ENCODE assay signal across 26 mouse cellular contexts in the genomic region with DNA sequence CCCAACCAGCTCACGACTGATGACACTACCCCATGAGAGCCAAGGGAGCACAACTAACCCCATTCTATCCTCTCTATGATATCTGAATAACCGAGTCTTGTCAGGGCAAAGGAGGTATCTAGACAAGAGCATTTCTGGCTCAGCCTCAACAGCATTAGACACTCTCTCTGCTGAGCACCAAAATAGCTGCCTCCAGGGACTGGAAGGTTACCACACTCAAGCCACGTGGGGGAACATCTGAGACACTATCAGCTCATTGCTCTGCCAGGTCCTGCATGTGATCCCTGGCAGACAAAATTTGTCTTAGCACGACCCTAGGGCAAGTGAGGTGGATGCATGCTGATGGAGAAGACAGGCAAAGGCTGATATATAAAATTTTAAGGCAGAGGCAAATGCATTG.
DNase-seq lines count a peak whose midpoint lies in the region; ATAC-seq and TF ChIP-seq lines count a peak whose summit lies in the region.
"Had no signal": no experiment of that assay in that cellular context is flagged by ENCODE, and none has a peak within 500 bp of the region (broad histone marks: within the 10 kb centered on the region; RNA-seq: fewer than 3 reads in every experiment).

No protein-coding gene starts in this region.

- H3K36me3 ChIP-seq in heart, adult 2 months (ENCODE audit: control insufficient read depth, insufficient read depth, low read length), result no peaks in the 10 kb centered on the region
- H3K36me3 ChIP-seq in heart, embryonic 10.5 days, result no peaks in the 10 kb centered on the region
- no peaks in the 10 kb centered on the region for H3K36me3 ChIP-seq in hindbrain, embryonic 11.5 days (ENCODE audit: control insufficient read depth, insufficient read depth, low read length)
- H3K36me3 ChIP-seq: embryonic facial prominence, embryonic 12.5 days; hindbrain, embryonic 13.5 days; liver, embryonic 12.5 days; midbrain, embryonic 12.5 days; neural tube, embryonic 12.5 days; stomach, embryonic 15.5 days had no signal

- no peaks in the 10 kb centered on the region for H3K27me3 ChIP-seq in heart, adult 2 months (ENCODE audit: control insufficient read depth, insufficient read depth, low read length)
- H3K27me3 ChIP-seq in heart, embryonic 10.5 days (ENCODE audit: insufficient read depth, poor library complexity, severe bottlenecking), result no peaks in the 10 kb centered on the region
- no peaks in the 10 kb centered on the region for H3K27me3 ChIP-seq in hindbrain, embryonic 11.5 days (ENCODE audit: control insufficient read depth, insufficient read depth, low read length)
- H3K27me3 ChIP-seq: CH12.LX; embryonic facial prominence, embryonic 12.5 days; hindbrain, embryonic 13.5 days; liver, embryonic 12.5 days; megakaryocyte, embryonic 14.5 days; midbrain, embryonic 12.5 days; neural tube, embryonic 12.5 days; stomach, embryonic 15.5 days had no signal

- H3K79me2 ChIP-seq in heart, adult 2 months (replicated peaks; ENCODE audit: control insufficient read depth, insufficient read depth, low read length), result no peaks in the 10 kb centered on the region

- H3K9ac ChIP-seq in heart, adult 2 months (ENCODE audit: low read depth, low read length), result no peak overlapping the region
- no peak overlapping the region for H3K9ac ChIP-seq in hindbrain, embryonic 11.5 days (ENCODE audit: low read depth, low read length)
- H3K9ac ChIP-seq: embryonic facial prominence, embryonic 12.5 days; hindbrain, embryonic 13.5 days; liver, embryonic 12.5 days; liver, postnatal 0 days; midbrain, embryonic 12.5 days; neural tube, embryonic 12.5 days; stomach, embryonic 15.5 days had no signal

- peak; percentile 11 for DNase-seq in cerebellum, adult 9-11 months
- peak; percentile 58 to 79 for DNase-seq in heart, adult 2 months
- no peak for DNase-seq in heart, embryonic 10.5 days (ENCODE audit: low spot score)
- peak; percentile 53 to 55 for DNase-seq in heart, postnatal 36 days
- DNase-seq in layer of hippocampus, adult 9-11 months, result no peak
- DNase-seq in hindbrain, embryonic 11.5 days (ENCODE audit: low spot score), result no peak
- DNase-seq: adrenal gland, adult 2 months; embryo, embryonic 11 days; kidney, postnatal 25 days; liver, postnatal 0 days; lung, postnatal 36 days; right cerebral cortex, postnatal 14 days had no signal

- no peaks in the 10 kb centered on the region for H3K9me3 ChIP-seq in heart, embryonic 10.5 days
- no peaks in the 10 kb centered on the region for H3K9me3 ChIP-seq in hindbrain, embryonic 11.5 days (ENCODE audit: control insufficient read depth, low read length)
- H3K9me3 ChIP-seq: embryonic facial prominence, embryonic 12.5 days; midbrain, embryonic 12.5 days; neural tube, embryonic 12.5 days; stomach, embryonic 15.5 days had no signal

- TF ChIP-seq CTCF in heart, adult 2 months (IDR thresholded peaks at IDR 0.05), result no peak

- peak overlapping the region; percentile 61 for H3K27ac ChIP-seq in heart, adult 2 months
- no peak overlapping the region for H3K27ac ChIP-seq in heart, embryonic 10.5 days
- H3K27ac ChIP-seq in hindbrain, embryonic 11.5 days (ENCODE audit: low read depth, low read length), result no peak overlapping the region
- H3K27ac ChIP-seq: embryonic facial prominence, embryonic 12.5 days; hindbrain, embryonic 13.5 days; left cerebral cortex, adult 2 months; liver, embryonic 12.5 days; midbrain, embryonic 12.5 days; neural tube, embryonic 12.5 days; stomach, embryonic 15.5 days had no signal

- no peak for TF ChIP-seq POLR2A in heart, adult 2 months (IDR thresholded peaks at IDR 0.05; ENCODE audit: insufficient read depth, low read depth, low read length)

- peaks cover 1% of the 10 kb centered on the region; the same call in 1 of the 2 replicates for H3K4me1 ChIP-seq in heart, adult 2 months (ENCODE audit: control insufficient read depth, insufficient read depth, low read length)
- H3K4me1 ChIP-seq in heart, embryonic 10.5 days, result no peaks in the 10 kb centered on the region
- H3K4me1 ChIP-seq in hindbrain, embryonic 11.5 days (replicated peaks; ENCODE audit: control insufficient read depth, insufficient read depth, low read length), result no peaks in the 10 kb centered on the region
- H3K4me1 ChIP-seq: embryonic facial prominence, embryonic 12.5 days; hindbrain, embryonic 13.5 days; liver, embryonic 12.5 days; megakaryocyte, embryonic 14.5 days; midbrain, embryonic 12.5 days; neural tube, embryonic 12.5 days; stomach, embryonic 15.5 days had no signal

- H3K4me3 ChIP-seq in heart, adult 2 months, result no peak overlapping the region
- no peak overlapping the region for H3K4me3 ChIP-seq in heart, embryonic 10.5 days
- H3K4me3 ChIP-seq in hindbrain, embryonic 11.5 days (ENCODE audit: low read depth, low read length), result no peak overlapping the region
- H3K4me3 ChIP-seq: embryonic facial prominence, embryonic 12.5 days; hindbrain, embryonic 13.5 days; left cerebral cortex, adult 2 months; liver, embryonic 12.5 days; megakaryocyte, embryonic 14.5 days; midbrain, embryonic 12.5 days; myocyte; neural tube, embryonic 12.5 days; stomach, embryonic 15.5 days had no signal

- WGBS in heart, adult 2 months, result 38% methylated on average over 4 of the region's 4 CpGs
- 60% methylated on average over 4 of the region's 4 CpGs for WGBS in heart, embryonic 10.5 days
- WGBS in hindbrain, embryonic 11.5 days, result 86% methylated on average over 4 of the region's 4 CpGs

- peak; percentile 76 for TF ChIP-seq EP300 in heart, adult 2 months (IDR thresholded peaks at IDR 0.05; ENCODE audit: insufficient read depth, low read depth, low read length)

- no peak for ATAC-seq in cerebellum, adult (ENCODE audit: insufficient number of reproducible peaks, low FRiP score, low TSS enrichment)
- no peak for ATAC-seq in hindbrain, embryonic 11.5 days (ENCODE audit: low FRiP score)
- ATAC-seq: activated CD4-positive, CD25-positive, alpha-beta regulatory T cell, adult 4 months; forebrain, embryonic 14.5 days; intestine, embryonic 16.5 days; liver, embryonic 12.5 days; liver, postnatal 0 days had no signal

- intact Hi-C loops in heart, adult 2 months (cut with DNase I), result no loop called here
- intact Hi-C loops in heart, postnatal 36 days (cut with DNase I), result loop anchor here (5.0 to 10.0 kb wide), 3 partner anchors 135 to 933 kb away; no protein-coding TSS in a partner anchor

- no peak overlapping the region for H3K4me2 ChIP-seq in hindbrain, embryonic 11.5 days (replicated peaks; ENCODE audit: low read depth, low read length)
- H3K4me2 ChIP-seq: embryonic facial prominence, embryonic 12.5 days; hindbrain, embryonic 13.5 days; liver, embryonic 12.5 days; midbrain, embryonic 12.5 days; neural tube, embryonic 12.5 days; stomach, embryonic 15.5 days had no signal

Comparison
In these comparisons a context has a peak if more than half of its experiments do, and no peak if none do; other contexts are left out.
1. DNase-seq: peak in cerebellum, adult 9-11 months (single experiment), heart, adult 2 months (2 of 2) and heart, postnatal 36 days (2 of 2); none in heart, embryonic 10.5 days (single experiment), layer of hippocampus, adult 9-11 months (single experiment) and hindbrain, embryonic 11.5 days (single experiment).